Mouse (Mus musculus): ENCODE results near the gene Cfd.

GRCm38 (mm10) chr10:79916808-79917531 lies 26.3 kb downstream of the Cfd start, which contains the start of gene Kiss1r:
- no peak for TF ChIP-seq CTCF (IDR thresholded peaks at IDR 0.05; ENCODE audit: low read depth)
- TF ChIP-seq EP300 (optimal IDR thresholded peaks at IDR 0.05) = no peak
